Mouse (Mus musculus) B cell, adult 67 days (primary cell): ENCODE measurements around the gene Mapk12. TPM values are rescaled to one million over a fixed set of nuclear protein-coding genes. Genes with fewer than 3 reads are reported as not detected.

ENCODE experiments used
- total RNA-seq, 2 experiments: library from RNA; stranded (reverse); gene quantifications; 4 replicates each; pipeline ENCODE4 v1.2.4; 2023

Mapk12 gene
- total RNA-seq, result 10 to 100 TPM; 17.9 to 21.0 TPM

GRCm38 (mm10) chr15:89140659-89141252 is at the start of gene Mapk12:
Gene Mapk12, minus strand, starts transcription at chr15:89140703.

DNA sequence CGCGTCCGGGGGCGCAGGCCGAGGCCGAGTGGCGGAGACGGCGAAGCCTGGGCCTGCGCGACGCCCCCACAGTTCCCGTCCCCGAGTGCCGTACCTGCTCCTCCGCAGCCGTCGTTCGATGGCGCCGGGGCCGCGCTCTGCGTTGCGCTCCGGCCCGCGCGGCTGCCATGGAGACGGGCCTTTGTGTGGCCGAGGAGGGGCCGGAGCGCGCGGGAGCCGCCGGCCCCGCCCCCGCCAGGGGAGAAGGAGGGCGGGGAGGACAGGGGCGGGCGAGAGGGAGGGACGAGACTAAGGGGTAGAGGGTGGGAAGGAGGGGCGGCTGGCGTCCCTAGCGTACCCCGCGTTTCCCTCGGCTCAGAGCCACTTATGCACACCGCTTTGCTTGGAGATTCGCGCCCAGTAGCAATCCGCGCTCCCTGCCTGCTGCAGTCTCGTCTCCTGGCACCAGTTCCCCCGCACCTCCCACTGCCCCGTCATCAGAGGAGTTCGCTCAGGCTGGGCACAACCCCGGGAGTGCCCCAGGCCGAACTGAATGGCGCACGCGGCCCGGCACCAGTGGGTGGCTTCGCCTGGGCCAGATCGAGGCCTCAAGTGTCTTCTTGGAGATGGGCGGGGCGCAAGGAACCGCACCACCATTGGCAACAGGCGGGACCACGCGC is 40.2 kb upstream of the Mapk12 start, which contains the start of gene Plxnb2:
Gene Plxnb2 (minus strand): TSS at position 218 of the 659 bp plus-strand sequence.

DNA sequence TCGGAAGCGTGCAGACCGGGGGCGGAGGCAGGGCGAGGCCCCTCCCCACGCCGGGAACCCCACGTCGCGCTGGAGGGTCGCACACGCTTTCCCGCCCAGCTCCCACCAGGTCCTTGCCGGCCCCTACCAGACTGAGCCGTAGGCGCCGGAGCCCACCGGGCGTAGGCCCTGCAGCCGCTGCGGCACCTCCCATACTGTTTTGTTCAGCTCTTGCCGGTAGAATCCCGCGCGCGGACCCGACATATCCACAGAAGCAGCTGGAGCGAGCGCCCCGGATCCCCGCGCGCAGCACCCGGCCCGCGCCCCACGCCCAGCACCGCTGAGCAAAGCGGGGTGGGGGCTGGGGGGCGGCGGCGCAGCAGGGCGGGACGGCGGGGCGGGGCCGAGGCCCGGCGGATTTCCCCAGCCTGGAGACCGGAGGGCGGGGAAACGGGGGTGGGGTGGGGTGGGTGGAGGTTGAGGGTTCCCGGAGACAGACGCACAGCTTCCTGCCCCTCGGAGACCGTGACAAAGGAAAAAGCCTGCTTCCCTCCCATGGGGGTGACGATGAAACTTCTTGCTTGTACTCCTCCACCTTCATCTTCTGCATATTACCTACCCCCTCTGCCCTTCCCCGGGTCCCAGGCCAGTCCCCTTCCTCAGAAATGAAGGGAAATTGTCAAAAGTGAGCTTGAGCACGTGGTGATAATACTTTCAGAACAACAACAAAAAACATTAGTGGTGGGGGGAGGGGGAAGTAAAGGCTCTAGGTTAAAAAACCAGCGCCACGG is 9.0 kb upstream of the Mapk12 start, which contains the start of gene Mapk11:
Gene Mapk11 (minus strand): TSS at position 358 of the 770 bp plus-strand sequence.

DNA sequence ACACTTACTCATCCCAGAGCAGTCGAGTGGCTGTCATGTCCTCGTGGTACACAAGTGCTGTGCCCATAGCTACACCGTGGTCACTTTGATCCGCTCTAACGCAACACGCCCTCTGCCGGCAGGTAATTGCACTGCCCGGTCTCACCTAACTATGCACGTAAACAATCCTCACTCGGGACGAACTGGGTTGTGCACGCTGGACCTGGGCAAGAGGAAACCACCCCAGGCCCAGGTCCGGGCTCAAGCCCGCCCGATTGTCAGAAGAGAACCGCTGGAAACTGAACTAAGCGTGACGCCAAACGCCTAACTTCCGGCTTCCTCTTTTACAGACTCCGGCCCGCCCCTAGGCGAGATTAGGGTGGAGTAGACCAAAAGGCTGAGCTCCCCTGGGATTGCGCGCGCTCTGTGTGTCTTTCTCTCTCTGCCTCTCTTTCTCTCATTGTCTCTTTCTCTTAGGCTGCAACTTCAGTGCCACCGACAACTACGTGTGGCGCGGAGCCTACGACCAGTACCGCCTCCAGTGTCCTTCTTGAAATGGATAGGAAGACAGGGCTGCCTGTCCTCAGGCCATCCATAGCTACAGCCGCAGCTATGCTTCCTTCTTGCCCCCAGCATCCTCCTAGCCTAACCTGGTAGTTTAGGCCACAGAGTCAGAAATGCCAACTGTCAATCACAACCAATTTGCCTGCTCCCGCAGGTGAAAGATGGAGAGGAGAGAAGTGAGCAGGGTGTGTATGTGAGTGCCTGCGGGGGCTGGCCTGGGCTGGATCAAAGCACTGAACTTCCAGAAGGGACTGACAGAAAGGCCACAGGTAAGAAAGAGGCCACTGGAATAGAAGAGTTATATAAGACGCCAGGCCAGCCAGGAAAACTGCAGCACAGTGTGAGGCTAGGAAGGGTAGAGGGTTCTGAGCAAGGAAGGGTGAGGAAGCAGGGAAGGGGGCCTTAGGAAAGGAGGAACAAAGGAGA is 11.8 kb downstream of the Mapk12 start, which contains the start of gene Hdac10:
Gene Hdac10 (minus strand): TSS at position 319 of the 969 bp plus-strand sequence.

DNA sequence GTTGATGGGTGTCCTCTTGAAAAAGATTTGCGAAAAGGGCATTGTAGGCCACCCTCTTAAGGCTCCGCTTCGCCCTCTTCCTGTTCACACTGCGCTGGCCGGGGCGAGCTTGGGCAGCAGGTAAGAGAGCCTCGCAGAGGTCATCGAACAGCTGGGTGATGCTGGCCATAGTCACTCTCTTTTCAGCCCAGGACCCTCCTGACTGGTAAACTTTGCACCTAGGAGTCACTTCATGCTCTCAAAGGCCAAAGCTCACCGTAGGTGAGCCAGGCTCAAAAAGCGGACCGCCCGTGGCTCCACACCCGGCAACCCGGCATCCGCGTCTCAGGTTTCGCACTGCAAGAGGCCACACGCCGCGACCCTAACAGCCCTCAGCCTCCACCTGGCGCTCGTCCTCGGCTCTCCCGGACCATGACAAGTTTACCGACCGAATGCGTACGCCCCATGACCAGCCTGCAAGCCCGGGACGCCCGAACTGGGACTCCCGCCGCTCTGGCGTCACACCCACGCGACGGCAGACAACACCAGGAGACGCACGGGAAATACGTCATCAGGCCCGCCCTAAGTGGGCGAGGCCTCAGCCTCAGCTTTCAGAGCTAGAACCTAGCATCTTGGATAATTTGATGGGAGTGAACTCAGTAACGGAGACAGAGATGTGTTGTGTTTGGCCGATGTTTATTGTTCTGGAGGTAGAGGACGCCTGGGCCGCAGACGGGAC is 17.7 kb downstream of the Mapk12 start, which contains the start of gene Tubgcp6:
Gene Tubgcp6 (minus strand): TSS at position 464 of the 718 bp plus-strand sequence.

GRCm38 (mm10) chr15:89088607-89089247 is 51.8 kb downstream of the Mapk12 start, which contains the start of gene Selenoo:
Gene Selenoo, plus strand, starts transcription at chr15:89089084.

Other genes with a start within 250 kb of the Mapk12 start
- not detected for gene Ttll8, start 186.3 kb downstream of the Mapk12 start, total RNA-seq
- gene Mlc1, start 161.7 kb downstream of the Mapk12 start, total RNA-seq, result not detected
- gene Mov10l1, start 157.8 kb downstream of the Mapk12 start, total RNA-seq, result not detected
- not detected for gene Panx2, start 81.0 kb downstream of the Mapk12 start, total RNA-seq
- 10 to 100 TPM; 57.3 to 67.8 TPM for gene Trabd, start 65.6 kb downstream of the Mapk12 start, total RNA-seq
- gene Selenoo, start 51.6 kb downstream of the Mapk12 start, total RNA-seq, result 10 to 100 TPM; 30.7 to 31.6 TPM
- gene Tubgcp6, start 17.6 kb downstream of the Mapk12 start, total RNA-seq, result 10 to 100 TPM; 56.5 to 64.7 TPM
- 100 to 1,000 TPM in 1 of 2 experiments, 10 to 100 TPM in 1; 99.3 to 101 TPM for gene Hdac10, start 12.0 kb downstream of the Mapk12 start, total RNA-seq
- 10 to 100 TPM; 87.0 to 90.1 TPM for gene Mapk11, start 8.9 kb upstream of the Mapk12 start, total RNA-seq
- 10 to 100 TPM in 1 of 2 experiments, 1 to 10 TPM in 1; 9.8 to 12.8 TPM for gene Plxnb2, start 40.1 kb upstream of the Mapk12 start, total RNA-seq
- gene Dennd6b, start 55.8 kb upstream of the Mapk12 start, total RNA-seq, result 10 to 100 TPM; 34.3 to 37.2 TPM
- gene Ppp6r2, start 70.8 kb upstream of the Mapk12 start, total RNA-seq, result 10 to 100 TPM; 59.2 to 68.8 TPM
- gene Sbf1, start 174.6 kb upstream of the Mapk12 start, total RNA-seq, result 100 to 1,000 TPM; 240 to 267 TPM
- gene Adm2, start 182.0 kb upstream of the Mapk12 start, total RNA-seq, result not detected
- gene Miox, start 193.7 kb upstream of the Mapk12 start, total RNA-seq, result not detected
- gene Lmf2, start 215.0 kb upstream of the Mapk12 start, total RNA-seq, result 10 to 100 TPM; 50.3 to 51.8 TPM
- gene Ncaph2, start 215.0 kb upstream of the Mapk12 start, total RNA-seq, result 100 to 1,000 TPM; 130 to 147 TPM
- gene Sco2, start 233.1 kb upstream of the Mapk12 start, total RNA-seq, result 10 to 100 TPM; 17.2 to 20.1 TPM
- gene Tymp, start 236.3 kb upstream of the Mapk12 start, total RNA-seq, result 1 to 10 TPM in 1 of 2 experiments, under 1 TPM in 1; 0.59 to 1.4 TPM
- gene Odf3b, start 238.6 kb upstream of the Mapk12 start, total RNA-seq, result not detected
- gene Klhdc7b, start 244.2 kb upstream of the Mapk12 start, total RNA-seq, result not detected